Mouse (Mus musculus) left cerebral cortex, adult 2 months (tissue): Measurements from ENCODE around the gene Inpp5a. TPM values are rescaled to one million over a fixed set of nuclear protein-coding genes. Genes with fewer than 3 reads are reported as not detected.

ENCODE experiments used
- DNase-seq, 2 experiments: peaks; one replicate each; pipeline ENCODE4 v3.0.0; 2021 to 2022; ENCODE audit warnings: low spot score in 2 of 2, mixed read lengths in 1 of 2; ENCODE audit errors: extremely low spot score in 1 of 2
- H3K27ac ChIP-seq: fragments of 200-600 bp; 2 replicates; pipeline ENCODE4 v1.8.1; 2022
- H3K4me3 ChIP-seq: fragments of 200-600 bp; 2 replicates; pipeline ENCODE4 v1.8.1; 2022
- CTCF ChIP-seq: fragments of 200-600 bp; IDR thresholded peaks from 2 replicates; pipeline ENCODE4 v1.8.1; 2022; ENCODE audit warnings: antibody characterized with exemption, mild to moderate bottlenecking, moderate library complexity
- intact Hi-C: fragments of 180-260 bp; cut with DNase I; formaldehyde crosslinking; loops from one replicate; pipeline ENCODE4 v1.15.1; 2025
- total RNA-seq, 2 experiments: library from RNA; stranded (reverse); gene quantifications; 2 replicates each; pipeline ENCODE4 v1.2.3; 2021

The Inpp5a gene
- total RNA-seq, 2 experiments from 2014 or later = 56.6 to 58.5 TPM

- TF ChIP-seq CTCF = no peak
- intact Hi-C loops = no loop called here
- Histone ChIP-seq H3K27ac (no peak overlapping the region), H3K4me3 (no peak overlapping the region)
- DNase-seq = no peak
These were observed 170.8 kb downstream of the Inpp5a start for GRCm38 (mm10) chr7:139559659-139560058.

GRCm38 (mm10) chr7:139563425-139563824 lies 174.5 kb downstream of the Inpp5a start:
- no peak for DNase-seq
- Histone ChIP-seq H3K4me3 (no peak overlapping the region), H3K27ac (no peak overlapping the region)
- TF ChIP-seq CTCF = no peak
- intact Hi-C loops = no loop called here

- TF ChIP-seq CTCF = no peak
- DNase-seq = no peak
- intact Hi-C loops = no loop called here
These were observed 175.3 kb downstream of the Inpp5a start for GRCm38 (mm10) chr7:139564161-139564560.

GRCm38 (mm10) chr7:139565998-139566397 lies 177.1 kb downstream of the Inpp5a start:
- no peak for TF ChIP-seq CTCF
- no peak for DNase-seq
- H3K4me3 ChIP-seq = no peak overlapping the region
- H3K27ac ChIP-seq = no peak overlapping the region
- intact Hi-C loops = no loop called here

More at GRCm38 (mm10) chr7:139564161-139564560, 175.3 kb downstream of the Inpp5a start:
- Histone ChIP-seq H3K27ac (no peak overlapping the region), H3K4me3 (no peak overlapping the region)

GRCm38 (mm10) chr7:139566533-139566932 lies 177.6 kb downstream of the Inpp5a start:
- intact Hi-C loops = no loop called here
- Histone ChIP-seq H3K4me3 (no peak overlapping the region), H3K27ac (no peak overlapping the region)
- no peak for DNase-seq
- no peak for TF ChIP-seq CTCF

- Histone ChIP-seq H3K4me3 (no peak overlapping the region), H3K27ac (no peak overlapping the region; the same call in 1 of the 2 replicates)
- no peak for TF ChIP-seq CTCF
- intact Hi-C loops = no loop called here
- no peak for DNase-seq
These were observed 181.9 kb downstream of the Inpp5a start for GRCm38 (mm10) chr7:139570788-139571187.

- no peak for TF ChIP-seq CTCF
- DNase-seq = no peak
- no peak overlapping the region for H3K4me3 ChIP-seq
- peak overlapping the region; percentile 28; the same call in 1 of the 2 replicates for H3K27ac ChIP-seq
- intact Hi-C loops = no loop called here
These were observed 183.8 kb downstream of the Inpp5a start for GRCm38 (mm10) chr7:139572665-139573064.

GRCm38 (mm10) chr7:139576064-139576686 lies 187.3 kb downstream of the Inpp5a start:
- H3K4me3 ChIP-seq = no peak overlapping the region
- DNase-seq = no peak
- no peak for TF ChIP-seq CTCF
- intact Hi-C loops = no loop called here
- no peak overlapping the region for H3K27ac ChIP-seq

GRCm38 (mm10) chr7:139579261-139579905 lies 190.5 kb downstream of the Inpp5a start:
- DNase-seq = no peak
- TF ChIP-seq CTCF = no peak
- H3K4me3 ChIP-seq = no peak overlapping the region
- intact Hi-C loops = no loop called here
- no peak overlapping the region for H3K27ac ChIP-seq

GRCm38 (mm10) chr7:139580851-139581775 lies 192.2 kb downstream of the Inpp5a start:
- Histone ChIP-seq H3K27ac (no peak overlapping the region), H3K4me3 (peak overlapping the region; percentile 34)
- no peak for TF ChIP-seq CTCF
- peak in 1 of 2 experiments; percentile 28 for DNase-seq
- intact Hi-C loops = loop anchor here (5.0 kb wide), 1 partner anchor 279 kb away; no protein-coding TSS in a partner anchor

- no peak for DNase-seq
- TF ChIP-seq CTCF = no peak
- Histone ChIP-seq H3K27ac (no peak overlapping the region), H3K4me3 (peak overlapping the region; percentile 34)
- intact Hi-C loops = loop anchor here (5.0 kb wide), 1 partner anchor 280 kb away; no protein-coding TSS in a partner anchor
These were observed 193.1 kb downstream of the Inpp5a start for GRCm38 (mm10) chr7:139581801-139582571.
